Mouse (Mus musculus) small intestine, adult 2 months (tissue): ENCODE measurements around the gene Btbd35f21.
"Not testable (repeated sequence)": the region's sequence is repeated elsewhere in the genome, so short reads cannot be mapped to it uniquely, and the experiment has no call there.

Source experiments
- CTCF ChIP-seq: fragments of 200-500 bp; IDR thresholded peaks from 2 replicates; pipeline ENCODE4 v1.5.1; 2012; ENCODE audit warnings: low read depth, mild to moderate bottlenecking, control low read depth, inconsistent platforms, low read length, moderate library complexity, mixed read lengths; ENCODE audit not compliant: insufficient replicate concordance, insufficient read length; ENCODE audit errors: extremely low read depth
- POLR2A ChIP-seq: fragments of 200-500 bp; IDR thresholded peaks from 2 replicates; pipeline ENCODE4 v1.6.1; 2012; ENCODE audit warnings: low read depth, mild to moderate bottlenecking, control low read depth, inconsistent platforms, low read length, moderate library complexity

DNA sequence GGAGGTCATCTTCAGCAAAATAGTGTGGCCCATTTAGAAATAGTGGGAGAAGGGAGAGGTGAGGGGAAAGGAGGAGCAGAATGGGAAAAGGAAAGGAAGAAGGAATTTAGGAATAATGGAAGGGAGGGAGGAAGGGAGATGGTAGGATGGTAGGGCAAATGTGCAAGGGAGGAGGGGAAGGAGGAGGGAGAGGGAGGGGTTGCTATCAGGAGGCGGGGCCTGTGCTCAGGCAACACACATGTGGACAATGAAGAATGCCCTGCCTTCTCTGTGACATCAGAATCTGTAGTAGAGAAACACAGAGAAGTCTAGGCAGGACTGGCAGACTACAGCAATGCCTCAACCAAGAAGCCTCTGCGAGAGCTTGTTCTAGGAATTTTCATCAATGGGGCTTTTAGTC, at the start of gene Btbd35f21:
- not testable (repeated sequence) for TF ChIP-seq CTCF, POLR2A
